Mouse (Mus musculus) kidney, embryonic 14.5 days (tissue): ENCODE results near the gene Creb3l1. TPM values are rescaled to one million over a fixed set of nuclear protein-coding genes. Genes with fewer than 3 reads are reported as not detected.

ENCODE experiments used
- ATAC-seq: fragments of 200-750 bp; cut with Nextera tagmentation; 2 replicates; pipeline ENCODE4 v1.8.0; 2017; ENCODE audit warnings: moderate number of reproducible peaks, mild to moderate bottlenecking, moderate TSS enrichment, moderate library complexity; ENCODE audit not compliant: low FRiP score, low TSS enrichment
- H3K27ac ChIP-seq: fragments of 300-500 bp; sonication (generic); 2 replicates; pipeline ENCODE4 v1.5.1; 2014; ENCODE audit warnings: low read depth, mild to moderate bottlenecking, low read length, moderate library complexity, mixed read lengths
- H3K27me3 ChIP-seq: fragments of 300-500 bp; sonication (generic); 2 replicates; pipeline ENCODE4 v1.6.1; 2014; ENCODE audit warnings: mild to moderate bottlenecking, low read length; ENCODE audit not compliant: control insufficient read depth, insufficient read depth
- H3K36me3 ChIP-seq: fragments of 300-500 bp; sonication (generic); 2 replicates; pipeline ENCODE4 v1.6.1; 2014; ENCODE audit warnings: low read length, mixed read lengths; ENCODE audit not compliant: control insufficient read depth, insufficient read depth
- H3K4me1 ChIP-seq: fragments of 300-500 bp; sonication (generic); 2 replicates; pipeline ENCODE4 v1.6.1; 2014; ENCODE audit warnings: low read length, mixed read lengths; ENCODE audit not compliant: control insufficient read depth, insufficient read depth
- H3K4me2 ChIP-seq: fragments of 300-500 bp; sonication (generic); replicated peaks from 2 replicates; pipeline ENCODE4 v1.6.1; 2014; ENCODE audit warnings: low read depth, mild to moderate bottlenecking, low read length
- H3K4me3 ChIP-seq: fragments of 300-500 bp; sonication (generic); 2 replicates; pipeline ENCODE4 v1.5.1; 2014; ENCODE audit warnings: mild to moderate bottlenecking, low read length
- H3K9ac ChIP-seq: fragments of 300-500 bp; sonication (generic); 2 replicates; pipeline ENCODE4 v1.6.1; 2014; ENCODE audit warnings: low read depth, mild to moderate bottlenecking, low read length, moderate library complexity
- H3K9me3 ChIP-seq: fragments of 300-500 bp; sonication (generic); 2 replicates; pipeline ENCODE4 v1.6.1; 2016; ENCODE audit warnings: low read length; ENCODE audit not compliant: control insufficient read depth
- WGBS: fragments of 180-500 bp; shearing (Covaris S2); extraction: QIAGEN DNeasy Blood & Tissue Kit; methylation state at CpG from one replicate; pipeline ENCODE4 v1.1.7; 2014; 5-methylcytosine and 5-hydroxymethylcytosine counted together
- polyA plus RNA-seq: library from polyadenylated mRNA; unstranded; fragments of >200 nt; fragmentation: Nextera tagmentation; extraction: Ambion mirVana; gene quantifications from 2 replicates; pipeline ENCODE4 v1.2.1, GENCODE M21; 2014

Gene Creb3l1
- polyA plus RNA-seq, 1 experiment from 2014 or later: 15.0 TPM

DNA sequence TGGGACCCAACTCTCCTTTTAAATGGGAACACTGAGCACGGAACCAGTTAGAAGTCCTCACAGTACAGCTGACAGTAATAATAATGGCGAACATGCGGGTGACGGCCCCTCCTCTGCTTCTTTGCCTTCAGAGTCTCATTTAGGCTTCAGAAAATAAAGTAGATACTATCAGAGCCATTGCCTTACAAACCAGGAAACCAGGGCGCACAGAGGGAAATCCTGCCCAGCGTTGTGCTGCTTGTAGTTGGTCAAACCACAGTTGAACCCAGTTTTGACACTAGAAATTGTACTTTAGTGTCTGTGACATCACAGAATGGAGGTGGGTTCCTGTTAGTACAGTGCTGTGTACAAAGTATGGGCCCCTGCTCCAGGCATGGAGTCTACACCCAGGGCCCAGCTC, 10.1 kb downstream of the Creb3l1 start:
- no peak for ATAC-seq
- Histone ChIP-seq H3K4me3 (no peak overlapping the region), H3K4me2 (no peak overlapping the region), H3K27ac (no peak overlapping the region), H3K9me3 (no peaks in the 10 kb centered on the region), H3K27me3 (no peaks in the 10 kb centered on the region), H3K36me3 (no peaks in the 10 kb centered on the region), H3K9ac (no peak overlapping the region), H3K4me1 (peaks cover 44% of the 10 kb centered on the region)
- WGBS: 73% methylated on average over 6 of the region's 6 CpGs

DNA sequence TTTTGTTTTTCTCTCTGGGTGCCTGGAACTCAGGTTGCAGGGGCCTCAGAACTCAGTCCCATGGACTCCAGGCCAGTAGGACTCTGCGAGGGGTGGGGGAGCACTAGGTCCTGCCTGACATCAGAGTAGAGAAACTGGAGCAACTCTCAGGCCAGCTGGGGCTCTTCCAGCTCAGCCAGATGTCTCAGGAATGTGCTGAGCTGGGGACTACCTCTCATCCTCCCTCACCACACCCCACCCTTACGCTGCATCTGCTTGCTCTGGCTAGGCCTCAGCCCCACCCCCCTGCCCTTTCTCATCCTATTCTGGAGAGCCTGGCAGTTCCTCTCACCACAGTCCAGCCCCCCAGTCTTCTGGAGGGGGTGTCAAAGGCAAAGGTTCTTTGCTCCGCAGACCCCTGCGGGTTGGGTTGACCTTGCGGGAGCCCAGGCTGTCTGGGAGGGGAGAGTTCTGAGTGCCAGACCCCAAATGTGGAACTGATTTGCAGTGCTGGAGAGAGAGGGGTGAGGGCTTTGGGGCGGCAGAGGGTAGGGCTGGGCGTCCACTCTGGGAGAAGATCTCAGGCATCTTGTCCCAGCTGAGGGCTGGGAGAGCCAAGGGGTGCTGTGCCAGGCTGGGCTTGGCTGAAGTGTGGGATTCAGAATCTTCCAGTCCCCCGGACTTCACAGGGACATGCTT, 11.4 kb downstream of the Creb3l1 start:
- no peak overlapping the region for H3K4me3 ChIP-seq
- H3K4me1 ChIP-seq: peaks cover 45% of the 10 kb centered on the region
- ATAC-seq: peak; percentile 68
- H3K36me3 ChIP-seq: no peaks in the 10 kb centered on the region
- H3K4me2 ChIP-seq: no peak overlapping the region
- H3K27me3 ChIP-seq: no peaks in the 10 kb centered on the region
- H3K27ac ChIP-seq: peak overlapping the region; percentile 62; the same call in 1 of the 2 replicates
- H3K9ac ChIP-seq: no peak overlapping the region
- H3K9me3 ChIP-seq: no peaks in the 10 kb centered on the region
- 26% methylated on average over 8 of the region's 8 CpGs for WGBS

DNA sequence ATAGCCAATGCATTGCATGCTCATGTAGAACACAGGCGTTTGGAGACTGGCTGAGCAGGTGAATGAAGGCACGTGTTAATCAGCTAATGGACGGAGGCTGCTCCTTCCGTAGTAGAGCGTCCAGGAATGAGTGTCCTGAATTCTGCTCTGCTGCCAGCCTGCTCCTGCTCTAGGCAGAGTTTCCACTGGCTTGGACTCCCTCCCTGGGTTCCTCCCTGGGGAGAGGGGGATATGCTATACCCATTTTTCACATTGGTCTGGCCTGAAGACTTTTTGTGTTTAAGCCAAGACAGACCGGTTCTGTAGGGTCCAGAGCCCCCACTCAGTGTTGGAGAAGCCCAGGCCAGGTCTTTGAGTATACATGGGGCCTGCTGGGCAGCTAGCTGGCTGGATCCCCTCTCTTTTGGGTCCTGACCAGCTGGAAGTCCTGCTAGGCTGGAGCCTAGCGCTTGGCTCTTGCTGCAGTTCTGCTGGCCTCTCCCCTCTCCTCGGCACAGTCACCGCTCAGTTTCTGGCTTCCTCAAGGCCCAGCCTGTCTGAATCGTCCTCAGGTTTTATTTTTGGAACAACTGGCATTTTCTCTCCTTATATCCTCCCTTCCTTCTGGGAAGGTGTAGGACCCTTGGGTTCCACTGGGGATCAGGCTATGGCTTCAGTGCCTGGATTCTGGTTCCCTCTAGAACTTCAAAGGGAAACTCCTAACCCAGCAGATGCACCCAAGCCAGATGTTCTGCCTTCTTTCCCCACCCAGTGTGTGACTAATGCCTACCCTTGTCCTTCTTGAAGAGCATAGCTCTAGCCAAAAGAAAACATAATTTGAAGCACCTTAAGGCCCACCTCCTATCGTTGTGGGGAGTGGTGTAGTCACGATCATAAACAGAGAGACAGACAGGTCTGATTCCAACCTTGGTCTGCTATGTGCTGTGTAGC, 12.6 kb downstream of the Creb3l1 start:
- peak overlapping the region; percentile 20; the same call in 1 of the 2 replicates for H3K27ac ChIP-seq
- peaks cover 39% of the 10 kb centered on the region for H3K4me1 ChIP-seq
- H3K36me3 ChIP-seq: no peaks in the 10 kb centered on the region
- WGBS: 82% methylated on average over 12 of the region's 12 CpGs
- H3K9ac ChIP-seq: no peak overlapping the region
- H3K27me3 ChIP-seq: no peaks in the 10 kb centered on the region
- ATAC-seq: no peak
- H3K4me2 ChIP-seq: no peak overlapping the region
- no peaks in the 10 kb centered on the region for H3K9me3 ChIP-seq
- no peak overlapping the region for H3K4me3 ChIP-seq

DNA sequence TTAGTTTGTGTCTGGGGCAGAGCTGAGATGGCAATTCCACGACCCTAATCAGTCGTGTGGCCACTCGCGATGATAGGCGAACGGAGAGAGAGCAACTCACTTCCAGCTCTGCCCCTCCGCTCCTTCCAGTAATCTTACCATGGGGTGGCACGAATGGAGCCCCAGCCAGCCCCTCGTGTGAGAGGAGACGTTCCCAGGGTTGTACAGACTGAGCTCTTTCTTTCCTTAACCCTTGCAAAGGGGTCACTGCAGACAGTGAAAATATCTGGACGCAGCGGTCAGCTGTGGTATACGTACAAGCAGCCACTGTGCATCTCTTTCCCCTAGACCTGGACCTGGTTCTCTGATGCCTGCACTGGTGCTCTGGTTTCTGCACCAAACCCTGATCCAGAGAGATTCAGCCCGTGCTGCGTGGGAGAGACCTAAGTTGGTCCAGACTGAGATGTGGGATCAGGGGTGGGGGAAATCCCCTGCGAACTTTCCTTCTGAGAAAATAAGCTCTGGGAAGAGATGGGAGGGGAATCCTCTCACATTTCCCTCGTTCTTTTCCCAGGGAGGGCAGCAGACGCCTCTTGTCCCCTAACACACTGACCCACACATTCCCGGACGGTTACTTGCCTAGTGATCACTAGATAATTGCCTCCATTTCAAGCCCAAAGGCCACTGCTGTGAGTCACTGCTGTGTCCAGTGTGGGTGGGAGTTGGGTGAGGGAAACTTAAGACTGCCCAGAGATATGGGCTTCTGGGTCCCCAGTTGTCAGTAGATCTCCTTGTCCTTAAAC, 15.5 kb downstream of the Creb3l1 start:
- Histone ChIP-seq H3K27me3 (no peaks in the 10 kb centered on the region), H3K9ac (peak overlapping the region; percentile 69), H3K4me2 (peak overlapping the region; percentile 92), H3K9me3 (no peaks in the 10 kb centered on the region), H3K4me3 (peak overlapping the region; percentile 54), H3K27ac (peak overlapping the region; percentile 82), H3K4me1 (peaks cover 32% of the 10 kb centered on the region), H3K36me3 (no peaks in the 10 kb centered on the region)
- ATAC-seq: peak; percentile 3
- WGBS: 1% methylated on average over 20 of the region's 20 CpGs

DNA sequence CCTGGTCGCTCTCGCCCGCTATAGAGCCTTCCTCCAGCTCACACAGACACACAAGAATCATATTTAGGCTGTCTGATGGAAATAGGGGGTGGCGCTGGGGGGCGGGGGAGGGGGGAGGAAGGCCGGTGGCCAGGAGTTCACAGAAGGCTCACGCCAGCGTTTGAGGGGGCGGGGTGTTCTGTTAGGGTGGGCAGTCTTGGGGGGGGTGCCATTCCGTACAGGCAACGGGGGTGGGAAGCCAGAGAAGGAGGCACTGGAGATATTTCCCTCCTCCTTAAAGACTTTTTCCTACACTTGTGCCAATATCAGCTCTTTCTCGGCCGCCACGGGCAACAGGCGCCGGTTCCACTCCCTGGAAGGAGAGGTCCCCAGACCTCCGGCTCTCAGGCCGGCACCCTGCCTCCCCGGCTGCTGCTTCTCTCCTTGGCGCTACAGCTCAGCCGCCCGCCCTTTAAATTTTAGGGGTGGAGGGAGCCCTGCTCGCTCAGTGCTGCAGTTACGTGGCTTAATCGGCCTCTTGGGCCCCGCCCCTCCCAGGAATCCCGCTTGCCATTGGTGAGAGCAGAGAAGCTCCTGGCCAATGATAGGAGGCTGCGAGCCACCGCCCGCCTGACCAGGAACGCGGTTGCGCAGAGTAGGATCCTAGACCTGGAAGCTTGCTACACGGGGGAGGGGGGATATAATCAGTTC, 16.2 kb downstream of the Creb3l1 start:
- Histone ChIP-seq H3K27me3 (no peaks in the 10 kb centered on the region), H3K4me1 (peaks cover 28% of the 10 kb centered on the region), H3K27ac (peak overlapping the region; percentile 89), H3K9me3 (no peaks in the 10 kb centered on the region), H3K4me2 (peak overlapping the region; percentile 92), H3K36me3 (no peaks in the 10 kb centered on the region), H3K4me3 (peak overlapping the region; percentile 54), H3K9ac (peak overlapping the region; percentile 69)
- ATAC-seq: peak; percentile 95
- under 1% methylated on average over 34 of the region's 34 CpGs for WGBS

DNA sequence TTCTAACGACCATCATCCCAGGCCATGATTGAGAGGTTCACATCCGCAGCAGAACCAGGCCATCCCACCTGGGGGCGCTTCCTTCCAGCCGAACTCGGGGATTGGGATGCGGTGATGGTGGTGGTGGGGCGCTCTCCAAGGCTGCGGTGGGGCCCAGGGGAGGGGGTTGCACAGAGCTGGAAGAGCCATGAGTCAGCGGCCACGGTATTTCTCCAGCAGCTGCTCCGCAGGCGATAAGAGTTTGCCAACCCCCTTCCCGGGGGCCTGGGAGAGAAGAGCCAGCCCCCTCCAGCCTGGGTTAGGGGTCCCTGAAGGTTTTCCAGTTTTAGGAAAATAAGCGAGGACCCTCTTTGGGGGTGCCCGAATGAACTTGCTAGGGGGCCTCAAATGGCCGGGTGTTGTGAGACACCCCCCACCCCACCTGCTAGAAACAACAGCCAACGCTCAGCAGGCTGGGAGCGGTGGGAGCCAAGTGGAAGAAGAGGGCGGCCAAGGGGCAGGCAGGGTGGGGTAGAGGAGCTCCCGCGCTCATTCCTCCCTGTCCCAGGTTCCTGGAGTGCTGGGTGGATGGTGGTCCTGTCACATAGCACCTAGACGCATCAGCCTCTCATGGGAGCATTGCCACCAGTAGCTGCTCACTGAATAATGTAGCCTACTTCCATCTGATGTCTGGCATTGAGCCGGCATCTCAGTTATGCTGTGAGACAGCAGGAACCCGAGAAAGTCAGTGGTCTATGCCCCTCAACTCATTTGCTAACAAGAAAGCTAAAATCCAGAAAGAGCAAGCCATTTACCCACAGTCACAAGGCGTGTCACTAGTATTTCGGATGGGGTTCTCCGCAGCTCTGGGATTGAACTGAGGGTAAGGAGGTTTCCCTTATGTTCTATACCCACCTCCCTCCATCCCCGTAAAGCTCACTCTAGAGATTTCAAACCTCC, 17.1 kb downstream of the Creb3l1 start:
- Histone ChIP-seq H3K4me2 (peak overlapping the region; percentile 92), H3K4me1 (peaks cover 22% of the 10 kb centered on the region), H3K9ac (peak overlapping the region; percentile 54; the same call in 1 of the 2 replicates), H3K4me3 (peak overlapping the region; percentile 54), H3K27me3 (no peaks in the 10 kb centered on the region), H3K36me3 (no peaks in the 10 kb centered on the region), H3K9me3 (no peaks in the 10 kb centered on the region), H3K27ac (peak overlapping the region; percentile 89)
- WGBS: under 1% methylated on average over 28 of the region's 28 CpGs
- peak; percentile 33; the same call in 1 of the 2 replicates for ATAC-seq

DNA sequence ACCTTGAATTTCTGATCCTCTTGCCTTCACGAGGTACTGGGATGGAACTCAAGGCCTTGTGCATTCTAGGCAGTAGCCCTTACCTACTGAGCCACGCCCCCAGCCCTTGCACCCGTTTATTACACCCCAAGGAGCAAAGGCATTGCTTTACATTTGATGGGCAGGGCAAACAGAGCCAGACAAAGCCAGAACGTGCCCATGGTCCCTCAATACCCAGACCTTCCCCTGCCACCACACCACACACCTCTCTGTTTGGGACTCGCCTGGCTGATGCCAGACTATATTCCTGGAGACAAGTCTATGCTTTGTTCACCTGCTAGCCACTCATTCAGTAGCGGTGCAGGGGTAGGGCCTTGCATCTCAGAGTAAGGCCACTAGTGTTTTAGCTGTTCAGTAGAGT, 17.8 kb downstream of the Creb3l1 start:
- ATAC-seq: no peak
- Histone ChIP-seq H3K27me3 (no peaks in the 10 kb centered on the region), H3K27ac (no peak overlapping the region), H3K36me3 (peaks cover 3% of the 10 kb centered on the region; the same call in 1 of the 2 replicates), H3K9ac (0 out of 2 replicates have a peak overlapping the region, but pooled peaks have one; percentile 54), H3K4me2 (peak overlapping the region; percentile 92), H3K9me3 (no peaks in the 10 kb centered on the region), H3K4me3 (no peak overlapping the region), H3K4me1 (peaks cover 16% of the 10 kb centered on the region)
- WGBS: 37% methylated on average over 6 of the region's 6 CpGs
